Mouse (Mus musculus): Measurements from ENCODE around the gene Stxbp3.
"Not testable (repeated sequence)": the region's sequence is repeated elsewhere in the genome, so short reads cannot be mapped to it uniquely, and the experiment has no call there.

Gene Stxbp3

GRCm38 (mm10) chr3:108840000-108840715 lies at the start of gene Stxbp3:
Gene Stxbp3 (minus strand): TSS chr3:108840526.
- peak; percentile 83 for DNase-seq (ENCODE audit: low read depth, low spot score)

DNA sequence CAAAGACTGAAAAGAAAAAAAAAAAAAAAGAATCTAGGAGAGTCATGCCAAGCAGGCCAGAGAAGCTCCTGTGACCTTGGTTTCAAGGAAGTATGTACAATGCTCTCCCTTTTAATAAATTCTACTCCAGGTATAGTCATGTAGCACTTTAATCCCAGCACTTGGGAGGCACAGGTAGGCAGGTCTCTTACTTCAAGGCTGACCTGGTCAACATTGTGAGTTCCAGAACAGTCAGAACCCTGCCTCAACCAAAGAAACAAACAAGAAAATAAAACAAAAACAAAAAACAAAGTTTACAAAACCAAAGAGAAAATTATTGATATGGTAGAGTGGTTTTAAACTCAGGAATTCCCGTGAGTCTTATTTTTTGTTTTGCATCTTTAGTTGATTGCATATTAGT lies 49.6 kb upstream of the Stxbp3 start, which contains the start of gene Fndc7:
Gene Fndc7, minus strand, starts transcription at position 101 of the 400 bp plus-strand sequence.
- DNase-seq (ENCODE audit: low read depth, low spot score), result no peak

GRCm38 (mm10) chr3:108887618-108887975 lies 47.3 kb upstream of the Stxbp3 start:
- no peak for DNase-seq (ENCODE audit: low read depth, low spot score)

- DNase-seq (ENCODE audit: low read depth, low spot score), result no peak
Observed at GRCm38 (mm10) chr3:108886934-108887617, 46.8 kb upstream of the Stxbp3 start.

DNA sequence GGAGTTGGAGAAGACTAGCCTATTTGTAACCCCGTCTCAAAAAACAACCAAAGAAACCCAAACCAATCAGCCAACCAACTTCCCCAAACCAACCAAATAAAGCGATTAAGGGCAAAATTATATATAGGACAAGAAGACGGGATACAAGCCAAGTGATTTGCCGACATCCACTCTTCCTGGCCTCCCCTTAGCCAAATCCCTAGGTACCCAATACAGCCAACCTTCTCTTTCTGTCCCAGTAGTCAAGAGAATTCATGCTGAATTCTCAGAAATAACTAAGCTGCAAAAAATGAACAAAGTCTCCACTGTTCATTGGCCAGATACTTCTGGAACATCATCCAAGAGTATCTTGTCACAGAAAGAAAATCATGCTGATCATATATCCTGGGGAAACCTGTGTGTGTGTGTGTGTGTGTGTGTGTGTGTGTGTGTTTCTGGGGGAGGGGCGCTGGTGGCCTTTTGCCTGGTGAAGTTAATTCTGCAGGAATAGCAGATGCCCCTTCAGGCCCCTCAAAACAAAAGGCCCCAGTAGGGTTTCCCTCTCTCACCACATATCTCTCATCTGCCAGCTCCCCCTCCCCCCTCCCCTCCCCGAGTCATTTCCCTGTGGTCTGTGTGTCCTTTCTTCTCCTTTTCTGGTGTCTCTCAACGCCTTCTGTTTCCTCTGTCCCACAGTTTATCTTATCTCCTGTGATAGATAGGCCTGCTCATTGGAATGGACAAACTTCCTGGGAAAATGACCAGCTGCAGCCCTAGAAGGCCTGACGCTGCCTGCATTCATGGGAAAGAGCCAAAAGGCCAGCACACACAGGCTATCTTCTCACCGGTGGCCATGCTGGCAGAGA lies 45.6 kb upstream of the Stxbp3 start:
- no peak for DNase-seq (ENCODE audit: low read depth, low spot score)

DNA sequence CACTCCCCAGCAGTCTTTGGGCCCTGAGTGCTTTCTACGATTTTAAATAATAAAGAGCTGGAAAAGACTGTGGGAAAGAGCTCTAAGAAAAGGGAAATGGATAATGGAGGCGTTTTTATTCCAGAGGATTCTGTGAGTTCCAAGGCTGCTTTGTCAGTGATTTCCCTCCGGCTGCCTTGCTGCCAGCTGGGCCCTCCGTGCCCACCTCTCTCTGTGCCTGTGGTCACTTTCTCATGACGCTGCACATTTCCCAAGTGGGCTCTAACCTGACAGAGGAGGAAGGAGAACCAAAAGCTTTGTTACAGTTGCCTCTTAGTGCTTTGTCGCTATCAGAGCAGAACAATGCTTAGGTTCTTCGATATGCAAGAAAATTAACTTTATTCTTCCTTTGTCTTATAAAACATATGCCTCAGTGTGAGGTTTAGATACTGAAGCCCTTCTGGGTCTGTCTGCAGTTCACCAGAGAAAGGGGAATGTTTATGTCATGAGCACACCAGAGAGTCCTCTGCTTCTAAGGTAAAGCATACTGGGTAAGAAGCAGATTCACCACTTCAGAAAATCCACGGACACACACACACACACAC lies 44.5 kb upstream of the Stxbp3 start:
- no peak for DNase-seq (ENCODE audit: low read depth, low spot score)

GRCm38 (mm10) chr3:108883067-108883466 lies 42.7 kb upstream of the Stxbp3 start:
- DNase-seq (ENCODE audit: low read depth, low spot score), result peak; percentile 49

DNA sequence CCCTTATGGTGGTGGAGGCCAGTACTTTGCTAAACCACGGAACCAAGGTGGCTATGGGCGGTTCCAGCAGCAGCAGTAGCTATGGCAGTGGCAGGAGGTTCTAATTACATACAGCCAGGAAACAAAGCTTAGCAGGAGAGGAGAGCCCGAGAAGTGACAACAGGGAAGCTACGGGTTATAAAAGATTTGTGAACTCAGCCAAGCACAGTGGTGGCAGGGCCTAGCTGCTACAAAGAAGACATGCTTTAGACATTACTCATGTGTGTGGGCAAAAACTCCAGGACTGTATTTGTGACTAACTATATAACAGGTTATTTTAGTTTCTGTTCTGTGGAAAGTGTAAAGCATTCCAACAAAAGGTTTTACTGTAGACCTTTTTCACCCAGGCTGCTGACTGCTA lies 41.5 kb upstream of the Stxbp3 start:
- DNase-seq (ENCODE audit: low read depth, low spot score), result not testable (repeated sequence)

- no peak for DNase-seq (ENCODE audit: low read depth, low spot score)
Observed at GRCm38 (mm10) chr3:108880544-108881507, 40.5 kb upstream of the Stxbp3 start.

DNA sequence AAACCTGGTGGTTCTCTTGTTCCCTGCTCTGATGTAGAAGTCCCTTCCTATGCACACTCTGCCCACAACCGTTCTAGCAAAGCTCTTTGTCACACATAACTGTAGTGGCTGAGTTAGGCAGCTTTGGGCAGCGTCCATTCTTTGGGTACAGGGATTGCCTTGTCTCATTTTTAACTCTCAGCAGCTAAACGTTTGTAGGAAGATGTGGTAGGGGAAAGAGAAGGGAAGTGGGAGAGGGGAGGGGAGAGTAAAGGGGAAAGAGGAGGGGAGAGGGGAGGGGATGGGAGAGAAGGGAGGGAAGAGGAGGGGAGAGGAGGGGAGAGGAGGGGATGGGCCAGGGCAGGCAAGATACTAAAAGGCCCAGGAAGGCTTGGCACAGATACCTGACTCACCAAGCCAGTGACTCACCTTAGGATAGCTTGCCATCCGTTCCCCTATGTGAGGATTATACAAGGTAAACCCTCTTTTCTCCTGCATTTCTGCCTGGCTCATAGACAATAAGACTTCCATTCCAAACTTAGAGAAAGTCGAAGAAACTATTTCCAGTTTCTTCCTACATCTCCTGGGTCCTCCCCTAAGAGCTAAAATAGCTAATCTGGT lies 39.6 kb upstream of the Stxbp3 start:
- DNase-seq (ENCODE audit: low read depth, low spot score), result no peak

GRCm38 (mm10) chr3:108879129-108879528 lies 38.8 kb upstream of the Stxbp3 start:
- no peak for DNase-seq (ENCODE audit: low read depth, low spot score)

- DNase-seq (ENCODE audit: low read depth, low spot score), result no peak
Observed at GRCm38 (mm10) chr3:108870631-108871030, 30.3 kb upstream of the Stxbp3 start.

GRCm38 (mm10) chr3:108867449-108867848 lies 27.1 kb upstream of the Stxbp3 start:
- DNase-seq (ENCODE audit: low read depth, low spot score), result no peak

DNA sequence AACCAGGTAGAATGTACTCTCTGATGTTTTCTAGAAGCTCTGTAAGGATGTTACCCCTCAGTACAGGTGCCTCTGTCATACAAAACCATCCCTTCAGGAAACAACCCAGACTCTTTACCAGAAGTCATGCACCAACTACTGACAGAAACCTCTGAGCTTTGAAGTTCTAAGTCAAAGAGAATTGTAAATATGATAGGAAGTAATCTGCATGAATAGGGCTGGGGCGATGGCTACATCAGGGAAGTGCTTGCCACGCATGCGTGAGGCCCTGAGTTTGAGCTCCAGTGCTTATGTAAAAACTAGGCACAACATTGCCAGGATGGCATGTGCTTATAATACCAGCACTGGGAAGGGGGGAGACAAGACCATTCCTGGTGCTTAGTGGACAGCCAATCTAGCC lies 25.4 kb upstream of the Stxbp3 start:
- no peak for DNase-seq (ENCODE audit: low read depth, low spot score)

DNA sequence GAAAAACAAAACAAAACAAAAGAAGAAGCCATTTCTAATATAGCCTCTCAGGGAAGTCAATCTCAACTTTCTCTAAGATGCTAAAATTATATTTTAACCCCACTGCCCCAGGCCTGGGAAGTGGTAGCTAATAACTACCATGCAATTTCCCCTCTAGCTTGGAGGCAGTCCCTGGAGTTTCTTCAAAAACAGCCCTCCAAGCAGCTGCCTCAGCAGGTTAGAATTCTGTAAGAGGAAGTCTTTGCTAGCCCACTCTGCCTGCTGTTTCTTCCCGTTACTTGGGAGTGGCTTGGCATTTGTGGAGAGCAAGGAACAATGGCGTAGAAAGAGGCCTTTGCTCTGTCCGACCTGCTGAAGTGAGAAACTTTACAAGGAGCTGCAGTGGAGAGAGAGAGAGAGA lies 24.8 kb upstream of the Stxbp3 start:
- DNase-seq (ENCODE audit: low read depth, low spot score), result no peak

DNA sequence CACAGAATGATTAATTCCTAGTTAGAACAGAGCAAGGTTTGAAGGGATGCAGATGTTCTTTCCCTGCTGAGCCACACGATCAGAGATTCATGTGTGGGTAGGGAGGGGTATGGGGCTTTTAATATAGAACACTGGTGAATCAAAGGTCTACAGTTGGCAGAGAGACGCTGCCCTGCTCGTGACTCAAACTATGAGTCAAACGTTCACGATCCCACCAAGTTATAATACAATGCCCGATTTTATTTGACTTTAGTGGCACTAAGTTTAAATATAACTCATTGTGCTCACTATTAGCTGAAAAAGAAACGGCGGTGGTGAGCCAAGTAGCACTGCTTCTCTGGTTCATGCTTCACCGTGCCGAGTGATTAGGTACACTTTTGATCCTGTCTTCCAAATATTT lies 22.8 kb upstream of the Stxbp3 start:
- no peak for DNase-seq (ENCODE audit: low read depth, low spot score)

DNA sequence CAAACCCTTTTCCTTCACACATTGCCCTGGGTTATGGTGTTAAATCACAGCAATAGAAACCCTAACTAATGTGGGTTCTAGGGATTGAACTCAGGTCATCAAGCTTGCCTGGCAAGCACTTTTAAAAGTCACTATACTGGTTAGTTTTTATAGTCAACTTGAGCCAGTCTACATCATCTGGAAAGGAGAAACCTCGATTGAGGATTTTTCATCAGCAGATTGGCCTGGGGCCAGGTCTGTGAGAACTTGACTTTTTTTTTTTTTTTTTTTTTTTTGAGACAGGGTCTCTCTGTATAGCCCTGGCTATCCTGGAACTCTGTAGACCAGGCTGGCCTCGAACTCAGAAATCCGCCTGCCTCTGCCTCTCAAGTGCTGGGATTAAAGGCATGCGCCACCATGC lies 22.0 kb upstream of the Stxbp3 start:
- DNase-seq (ENCODE audit: low read depth, low spot score), result not testable (repeated sequence)

GRCm38 (mm10) chr3:108860786-108861185 lies 20.5 kb upstream of the Stxbp3 start:
- no peak for DNase-seq (ENCODE audit: low read depth, low spot score)

GRCm38 (mm10) chr3:108858231-108858770 lies 18.0 kb upstream of the Stxbp3 start:
- peak; percentile 36 for DNase-seq (ENCODE audit: low read depth, low spot score)

- no peak for DNase-seq (ENCODE audit: low read depth, low spot score)
Observed at GRCm38 (mm10) chr3:108857714-108858113, 17.4 kb upstream of the Stxbp3 start.
